Mouse (Mus musculus): ENCODE measurements around the gene Plcb3.

Plcb3 gene

GRCm38 (mm10) chr19:6919876-6920740 lies 56.2 kb downstream of the Plcb3 start:
- peak; percentile 39 for DNase-seq

GRCm38 (mm10) chr19:6919431-6919830 lies 56.8 kb downstream of the Plcb3 start:
- no peak for DNase-seq

- DNase-seq, result no peak
Observed at GRCm38 (mm10) chr19:6918321-6918720, 57.9 kb downstream of the Plcb3 start.

GRCm38 (mm10) chr19:6916496-6916895 lies 59.8 kb downstream of the Plcb3 start:
- DNase-seq, result no peak

GRCm38 (mm10) chr19:6915276-6915675 lies 61.0 kb downstream of the Plcb3 start:
- peak; percentile 1 for DNase-seq

GRCm38 (mm10) chr19:6914540-6914939 lies 61.7 kb downstream of the Plcb3 start:
- peak; percentile 1 for DNase-seq

- peak; percentile 7 for DNase-seq
Observed at GRCm38 (mm10) chr19:6913991-6914390, 62.3 kb downstream of the Plcb3 start.

- DNase-seq, result no peak
Observed at GRCm38 (mm10) chr19:6913036-6913435, 63.2 kb downstream of the Plcb3 start.

- DNase-seq, result peak; percentile 5
Observed at GRCm38 (mm10) chr19:6912205-6912970, 63.9 kb downstream of the Plcb3 start.

GRCm38 (mm10) chr19:6911101-6912074 lies 64.9 kb downstream of the Plcb3 start:
- DNase-seq, result peak; percentile 27

GRCm38 (mm10) chr19:6910306-6910705 lies 66.0 kb downstream of the Plcb3 start:
- DNase-seq, result peak; percentile 72

GRCm38 (mm10) chr19:6909507-6910289 lies 66.6 kb downstream of the Plcb3 start, which contains the start of the genes Trmt112 and Prdx5:
Gene Trmt112 (plus strand): TSS chr19:6909698.
Gene Prdx5 (minus strand): TSS chr19:6910106.
- peak; percentile 96 for DNase-seq

- DNase-seq, result no peak
Observed at GRCm38 (mm10) chr19:6909021-6909420, 67.2 kb downstream of the Plcb3 start.

GRCm38 (mm10) chr19:6907811-6908540 lies 68.3 kb downstream of the Plcb3 start:
- DNase-seq, result peak; percentile 8

GRCm38 (mm10) chr19:6907094-6907493 lies 69.2 kb downstream of the Plcb3 start:
- no peak for DNase-seq

- no peak for DNase-seq
Observed at GRCm38 (mm10) chr19:6906199-6906598, 70.1 kb downstream of the Plcb3 start.

- no peak for DNase-seq
Observed at GRCm38 (mm10) chr19:6905498-6906159, 70.6 kb downstream of the Plcb3 start.

GRCm38 (mm10) chr19:6904846-6905245 lies 71.4 kb downstream of the Plcb3 start:
- DNase-seq, result no peak

GRCm38 (mm10) chr19:6903031-6903430 lies 73.2 kb downstream of the Plcb3 start:
- no peak for DNase-seq

Measured in layer of hippocampus, adult 9-11 months (tissue).